Mouse (Mus musculus): ENCODE results near the gene Als2.

GRCm38 (mm10) chr1:59119720-59120457 is 117.1 kb downstream of the Als2 start, which contains the start of gene Tmem237:
- TF ChIP-seq POLR2A (IDR thresholded peaks at IDR 0.05; ENCODE audit: borderline replicate concordance, insufficient read depth, low read length) (peak; percentile 41; the same call in 1 of the 2 replicates), CTCF (IDR thresholded peaks at IDR 0.05; ENCODE audit: borderline replicate concordance, insufficient read depth, low read depth, low read length) (no peak)

Data from cerebellum, adult 2 months (tissue).